Mouse (Mus musculus) cerebellum, postnatal 10 days (tissue): ENCODE measurements around the gene Lsamp.

Experiments
- DNase-seq, 2 experiments: peaks; one replicate each; pipeline ENCODE4 v3.0.0; 2021; ENCODE audit warnings: mixed read lengths in 2 of 2

Lsamp gene

GRCm38 (mm10) chr16:41275999-41276671 lies 1292.0 kb downstream of the Lsamp start:
- DNase-seq: no peak

GRCm38 (mm10) chr16:41317992-41318391 lies 1333.8 kb downstream of the Lsamp start:
- no peak for DNase-seq

GRCm38 (mm10) chr16:41343431-41343830 lies 1359.3 kb downstream of the Lsamp start:
- no peak for DNase-seq

- DNase-seq: no peak
Measured at GRCm38 (mm10) chr16:41365138-41365537, 1381.0 kb downstream of the Lsamp start.

GRCm38 (mm10) chr16:41383702-41384101 lies 1399.5 kb downstream of the Lsamp start:
- no peak for DNase-seq

- no peak for DNase-seq
Measured at GRCm38 (mm10) chr16:41384288-41384687, 1400.1 kb downstream of the Lsamp start.

- no peak for DNase-seq
Measured at GRCm38 (mm10) chr16:41408850-41409249, 1424.7 kb downstream of the Lsamp start.

GRCm38 (mm10) chr16:41410671-41411070 lies 1426.5 kb downstream of the Lsamp start:
- DNase-seq: no peak

GRCm38 (mm10) chr16:41417363-41417762 lies 1433.2 kb downstream of the Lsamp start:
- peak; percentile 15 to 24 for DNase-seq

- no peak for DNase-seq
Measured at GRCm38 (mm10) chr16:41467391-41467790, 1483.2 kb downstream of the Lsamp start.

GRCm38 (mm10) chr16:41478694-41479093 lies 1494.5 kb downstream of the Lsamp start:
- DNase-seq: no peak

- no peak for DNase-seq
Measured at GRCm38 (mm10) chr16:41481832-41482231, 1497.7 kb downstream of the Lsamp start.

- DNase-seq: peak in 1 of 2 experiments; percentile 13
Measured at GRCm38 (mm10) chr16:41510915-41511552, 1526.9 kb downstream of the Lsamp start.

GRCm38 (mm10) chr16:41521566-41521965 lies 1537.4 kb downstream of the Lsamp start:
- no peak for DNase-seq

- peak; percentile 52 to 69 for DNase-seq
Measured at GRCm38 (mm10) chr16:41524266-41524665, 1540.1 kb downstream of the Lsamp start.

GRCm38 (mm10) chr16:41532661-41533551 lies 1548.7 kb downstream of the Lsamp start:
- DNase-seq: peak; percentile 79 to 85

GRCm38 (mm10) chr16:41533686-41534085 lies 1549.5 kb downstream of the Lsamp start:
- peak; percentile 46 to 53 for DNase-seq

GRCm38 (mm10) chr16:41535806-41536205 lies 1551.6 kb downstream of the Lsamp start:
- peak in 1 of 2 experiments; percentile 34 for DNase-seq

- DNase-seq: peak in 1 of 2 experiments; percentile 21
Measured at GRCm38 (mm10) chr16:41542641-41543040, 1558.5 kb downstream of the Lsamp start.

GRCm38 (mm10) chr16:41551164-41551563 lies 1567.0 kb downstream of the Lsamp start:
- DNase-seq: no peak

GRCm38 (mm10) chr16:41551851-41552262 lies 1567.7 kb downstream of the Lsamp start:
- peak; percentile 27 to 50 for DNase-seq

GRCm38 (mm10) chr16:41557104-41557503 lies 1572.9 kb downstream of the Lsamp start:
- DNase-seq: peak; percentile 82 to 87

GRCm38 (mm10) chr16:41565233-41565632 lies 1581.1 kb downstream of the Lsamp start:
- DNase-seq: no peak
